Mouse (Mus musculus) CH12.LX (cell line): ENCODE measurements at regions not wholly inside any gene's neighbourhood (a gene's known extent, or its start where the extent isn't known, plus 50 kb on each side); places are given as distances from the start of the nearest gene placed in this dataset.

ENCODE experiments used
- CTCF ChIP-seq, 2 experiments: IDR thresholded peaks in 1 of 2; conservative IDR thresholded peaks in 1 of 2; 2 replicates each; pipeline ENCODE4 v1.5.1; 2011 to 2012; ENCODE audit warnings: low read depth in 2 of 2, low read length in 2 of 2, improper control_type of control experiment in 1 of 2, inconsistent platforms in 1 of 2, mild to moderate bottlenecking in 1 of 2, moderate library complexity in 1 of 2
- ETS1 ChIP-seq: conservative IDR thresholded peaks from 2 replicates; pipeline ENCODE4 v1.6.1; 2012; ENCODE audit warnings: low read depth, mild to moderate bottlenecking, inconsistent platforms, low read length, improper control_type of control experiment, moderate library complexity
- MAZ ChIP-seq: IDR thresholded peaks from 2 replicates; pipeline ENCODE4 v1.6.1; 2012; ENCODE audit warnings: low read depth, mild to moderate bottlenecking, inconsistent platforms, low read length, improper control_type of control experiment, moderate library complexity

DNA sequence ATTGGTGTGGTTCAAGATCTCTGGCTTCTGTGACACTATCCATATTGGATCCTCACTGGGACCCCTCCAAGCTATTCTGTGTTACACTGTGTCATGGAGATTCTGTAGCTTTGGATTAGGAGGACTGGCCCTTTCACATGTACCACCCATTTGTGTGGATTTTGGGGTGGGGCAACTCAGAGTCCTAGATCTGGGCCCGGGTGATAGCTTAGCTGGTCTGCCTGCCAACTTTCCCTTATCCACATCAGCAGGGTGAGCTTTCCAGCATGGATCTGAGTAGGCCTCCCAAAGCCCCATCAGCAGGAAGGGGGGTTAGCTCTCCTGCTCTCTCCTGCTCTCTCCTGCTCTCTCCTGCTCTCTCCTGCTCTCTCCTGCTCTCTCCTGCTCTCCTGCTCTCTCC, 152.3 kb downstream of the Spata18 start:
- TF ChIP-seq ETS1 (no peak), MAZ (no peak), CTCF (conservative IDR thresholded peaks at IDR 0.05 in 1 of 2, IDR thresholded peaks at IDR 0.05 in 1 of 2; ENCODE audit: low read depth in 2 of 2, low read length in 2 of 2) (no peak)
